In genomic region chr8:11405722-11406481, GRCm38 (mm10) we compare ENCODE assay signal across 10 mouse cellular contexts.
A peak's percentile ranks its signal among the peaks of the same experiment; 100 is the strongest.
DNase-seq lines count a peak whose midpoint lies in the region; ATAC-seq and TF ChIP-seq lines count a peak whose summit lies in the region.
"Had no signal": no experiment of that assay in that cellular context is flagged by ENCODE, and none has a peak within 500 bp of the region (broad histone marks: within the 10 kb centered on the region; RNA-seq: fewer than 3 reads in every experiment).

No protein-coding gene starts in this region.

- no peak for TF ChIP-seq POLR2A in lung, adult 2 months (IDR thresholded peaks at IDR 0.05; ENCODE audit: borderline replicate concordance, extremely low read depth, low read depth, low read length)

- ATAC-seq in embryonic facial prominence, embryonic 12.5 days (ENCODE audit: insufficient number of reproducible peaks, insufficient read depth, low FRiP score, low TSS enrichment): peak; percentile 57
- ATAC-seq in kidney, embryonic 16.5 days (ENCODE audit: low FRiP score, low TSS enrichment): peak; percentile 88

- peak; percentile 38 for TF ChIP-seq CTCF in lung, adult 2 months (IDR thresholded peaks at IDR 0.05; ENCODE audit: insufficient read depth, low read length)

- no peak overlapping the region for H3K4me2 ChIP-seq in embryonic facial prominence, embryonic 12.5 days (replicated peaks)
- no peak overlapping the region for H3K4me2 ChIP-seq in kidney, embryonic 16.5 days (replicated peaks; ENCODE audit: low read depth, low read length)
- H3K4me2 ChIP-seq: neural tube, embryonic 12.5 days had no signal

- H3K4me3 ChIP-seq in embryonic facial prominence, embryonic 12.5 days: no peak overlapping the region
- no peak overlapping the region for H3K4me3 ChIP-seq in heart, embryonic 10.5 days
- no peak overlapping the region for H3K4me3 ChIP-seq in kidney, embryonic 16.5 days (ENCODE audit: low read length)
- H3K4me3 ChIP-seq in lung, adult 2 months (replicated peaks; ENCODE audit: extremely low read depth, low read depth, low read length): no peak overlapping the region
- H3K4me3 ChIP-seq: neural tube, embryonic 12.5 days had no signal

- H3K4me1 ChIP-seq in embryonic facial prominence, embryonic 12.5 days: peaks cover 10% of the 10 kb centered on the region; the same call in 1 of the 2 replicates
- H3K4me1 ChIP-seq in heart, embryonic 10.5 days: peaks cover 38% of the 10 kb centered on the region
- H3K4me1 ChIP-seq in kidney, embryonic 16.5 days (ENCODE audit: insufficient read depth, low read length): peaks cover 31% of the 10 kb centered on the region
- H3K4me1 ChIP-seq in lung, adult 2 months (ENCODE audit: control insufficient read depth, insufficient read depth, low read length): peaks cover 12% of the 10 kb centered on the region
- H3K4me1 ChIP-seq: neural tube, embryonic 12.5 days had no signal

- H3K9me3 ChIP-seq in embryonic facial prominence, embryonic 12.5 days: no peaks in the 10 kb centered on the region
- no peaks in the 10 kb centered on the region for H3K9me3 ChIP-seq in heart, embryonic 10.5 days
- no peaks in the 10 kb centered on the region for H3K9me3 ChIP-seq in kidney, embryonic 16.5 days (ENCODE audit: low read length)
- H3K9me3 ChIP-seq: G1E; neural tube, embryonic 12.5 days had no signal

- peaks cover 23% of the 10 kb centered on the region for H3K36me3 ChIP-seq in embryonic facial prominence, embryonic 12.5 days
- H3K36me3 ChIP-seq in heart, embryonic 10.5 days: peaks cover 76% of the 10 kb centered on the region
- H3K36me3 ChIP-seq in kidney, embryonic 16.5 days (ENCODE audit: insufficient read depth, low read length): peaks cover 63% of the 10 kb centered on the region
- H3K36me3 ChIP-seq: G1E; neural tube, embryonic 12.5 days had no signal

- WGBS in embryonic facial prominence, embryonic 12.5 days: 36% methylated on average over 13 of the region's 13 CpGs
- 25% methylated on average over 13 of the region's 13 CpGs for WGBS in heart, embryonic 10.5 days
- 21% methylated on average over 13 of the region's 13 CpGs for WGBS in kidney, embryonic 16.5 days
- 35% methylated on average over 13 of the region's 13 CpGs for WGBS in lung, adult 2 months

- intact Hi-C loops in left cerebral cortex, postnatal 10 days (cut with DNase I): no loop called here

- H3K27me3 ChIP-seq in embryonic facial prominence, embryonic 12.5 days: no peaks in the 10 kb centered on the region
- no peaks in the 10 kb centered on the region for H3K27me3 ChIP-seq in heart, embryonic 10.5 days (ENCODE audit: insufficient read depth, poor library complexity, severe bottlenecking)
- H3K27me3 ChIP-seq in kidney, embryonic 16.5 days (ENCODE audit: insufficient read depth, low read length): no peaks in the 10 kb centered on the region
- H3K27me3 ChIP-seq: neural tube, embryonic 12.5 days had no signal

- H3K9ac ChIP-seq in embryonic facial prominence, embryonic 12.5 days: no peak overlapping the region
- H3K9ac ChIP-seq in kidney, embryonic 16.5 days (replicated peaks; ENCODE audit: low read length): 0 out of 2 replicates have a peak overlapping the region, but pooled peaks have one; percentile 22
- H3K9ac ChIP-seq: neural tube, embryonic 12.5 days had no signal

- peak; percentile 67 to 91 for DNase-seq in left cerebral cortex, postnatal 10 days (ENCODE audit: extremely low spot score in 1 of 2, low spot score in 2 of 2)
- no peak for DNase-seq in left cerebral cortex, adult 11 months (ENCODE audit: low spot score)
- no peak for DNase-seq in heart, embryonic 10.5 days (ENCODE audit: low spot score)
- no peak for DNase-seq in lung, adult 2 months
- DNase-seq in right cerebral cortex, postnatal 4 days: peak; percentile 55
- no peak for DNase-seq in thymus, postnatal 25 days

- peak overlapping the region; percentile 12 for H3K27ac ChIP-seq in embryonic facial prominence, embryonic 12.5 days
- peak overlapping the region; percentile 75 for H3K27ac ChIP-seq in heart, embryonic 10.5 days
- H3K27ac ChIP-seq in kidney, embryonic 16.5 days (ENCODE audit: low read length): peak overlapping the region; percentile 88
- H3K27ac ChIP-seq: neural tube, embryonic 12.5 days had no signal

Comparison
In these comparisons a context has a peak if more than half of its experiments do, and no peak if none do; other contexts are left out.
1. DNase-seq: peak in left cerebral cortex, postnatal 10 days (2 of 2) and right cerebral cortex, postnatal 4 days (single experiment); none in left cerebral cortex, adult 11 months (single experiment), heart, embryonic 10.5 days (single experiment), lung, adult 2 months (single experiment) and thymus, postnatal 25 days (single experiment).
2. H3K27ac ChIP-seq: peak in every context shown above with its lines; median percentile 88 in kidney, embryonic 16.5 days; 75 in heart, embryonic 10.5 days; 12 in embryonic facial prominence, embryonic 12.5 days.